Mouse (Mus musculus) testis, adult 2 months (tissue): ENCODE measurements around the gene Nt5c.

Source experiments
- CTCF ChIP-seq: fragments of 200-500 bp; IDR thresholded peaks from 2 replicates; pipeline ENCODE4 v1.5.1; 2012; ENCODE audit warnings: low read depth, mild to moderate bottlenecking, inconsistent platforms, low read length, moderate library complexity; ENCODE audit not compliant: control insufficient read depth, insufficient read depth, insufficient replicate concordance
- POLR2A ChIP-seq: fragments of 200-500 bp; IDR thresholded peaks from 2 replicates; pipeline ENCODE4 v1.6.1; 2012; ENCODE audit warnings: low read depth, mild to moderate bottlenecking, inconsistent platforms, low read length, moderate library complexity; ENCODE audit not compliant: control insufficient read depth

DNA sequence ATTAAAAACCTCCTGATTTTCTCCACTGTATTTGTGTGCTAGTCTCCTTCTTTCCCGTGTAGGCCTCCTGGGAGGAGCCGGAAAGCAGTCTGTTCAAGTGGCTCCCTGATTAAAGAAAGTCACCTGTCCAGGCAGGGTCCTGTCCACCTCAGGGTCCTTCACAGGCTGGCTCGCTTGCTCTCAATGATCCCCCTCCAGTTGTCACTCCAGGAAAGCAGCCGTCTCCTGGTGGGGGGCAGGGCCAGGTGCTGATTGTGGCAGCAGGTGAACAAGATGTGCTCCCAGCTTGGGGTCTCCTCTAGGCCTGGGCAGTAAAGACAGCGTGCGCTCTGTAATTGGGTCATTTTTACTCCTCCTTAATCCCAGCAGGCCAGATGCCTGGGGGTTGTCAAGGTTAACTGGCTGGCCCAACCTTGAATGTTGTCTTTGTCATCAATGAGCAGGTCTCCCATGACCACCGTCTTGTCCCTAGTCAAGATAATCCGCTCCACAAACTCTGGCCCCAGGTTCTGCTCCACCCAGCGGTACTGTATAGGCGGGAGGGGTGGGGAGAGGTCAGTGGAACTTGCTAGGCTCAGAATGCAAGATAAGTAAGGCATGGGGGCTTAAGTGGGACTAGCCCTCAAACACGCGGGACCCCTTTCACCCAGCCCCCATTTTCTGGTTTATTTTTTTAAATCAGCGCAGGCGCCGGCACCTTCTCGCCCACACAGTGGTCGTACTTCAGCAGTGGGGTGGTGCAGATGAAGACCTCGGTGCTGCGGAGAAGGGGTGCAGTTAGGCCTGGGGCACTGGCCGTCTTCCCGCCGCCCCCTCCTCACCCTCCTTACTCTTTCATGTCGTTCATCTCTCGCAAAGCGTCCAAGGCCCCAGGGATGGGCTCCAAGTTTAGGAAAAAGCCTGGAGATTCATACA is 964 bp downstream of the Nt5c start:
- TF ChIP-seq POLR2A: no peak
- TF ChIP-seq CTCF: no peak
